In the genomic region with DNA sequence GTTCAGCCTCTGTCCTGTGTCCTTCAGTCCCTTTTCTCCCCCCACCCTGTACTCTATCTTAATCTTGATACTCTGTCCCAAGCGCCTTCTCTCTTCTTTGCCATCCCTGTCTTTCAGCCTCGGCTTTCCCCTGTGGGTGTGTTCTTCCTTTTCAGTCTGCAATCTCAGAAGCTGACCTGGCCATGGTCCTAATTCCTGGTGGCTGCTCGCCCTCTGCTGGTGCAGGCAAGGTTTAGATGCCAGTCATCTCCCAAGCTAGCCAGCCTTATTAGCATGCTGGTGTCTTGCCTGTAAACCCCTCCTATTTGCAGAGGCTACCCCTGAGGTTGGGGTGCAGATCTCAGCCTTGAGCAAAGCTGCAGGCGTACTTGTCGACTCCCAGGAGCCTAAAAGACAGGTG, we compare ENCODE assay signal across 8 mouse cellular contexts. TPM values are rescaled to one million over a fixed set of nuclear protein-coding genes. Genes with fewer than 3 reads are reported as not detected.
DNase-seq lines count a peak whose midpoint lies in the region; ATAC-seq and TF ChIP-seq lines count a peak whose summit lies in the region.

No protein-coding gene starts in this region.

- H3K79me2 ChIP-seq in myocyte (ENCODE audit: control insufficient read depth, insufficient read depth) = no peaks in the 10 kb centered on the region

- no peak overlapping the region for H3K27ac ChIP-seq in limb, embryonic 11.5 days (replicated peaks; ENCODE audit: low read depth, low read length)

- peak; percentile 85 for DNase-seq in 3T3-L1 (ENCODE audit: low read depth, low spot score)
- peak; percentile 77 to 91 for DNase-seq in adrenal gland, adult (ENCODE audit: inconsistent age in 2 of 2, low spot score in 1 of 2)
- DNase-seq in embryo, embryonic 11 days = peak; percentile 83
- peak; percentile 74 to 79 for DNase-seq in heart, adult 18-20 months
- DNase-seq in kidney, adult 8-10 months = peak; percentile 54 to 78
- DNase-seq in limb, embryonic 11.5 days (ENCODE audit: low spot score) = peak; percentile 83
- peak; percentile 81 for DNase-seq in testis, postnatal 10 days (ENCODE audit: low spot score)

- H3K9ac ChIP-seq in limb, embryonic 11.5 days (ENCODE audit: low read length) = no peak overlapping the region

- H3K4me1 ChIP-seq in limb, embryonic 11.5 days (ENCODE audit: control insufficient read depth, insufficient read depth, low read length) = peaks cover 4% of the 10 kb centered on the region; the same call in 1 of the 2 replicates

- TF ChIP-seq POLR2A in myocyte (IDR thresholded peaks at IDR 0.05; ENCODE audit: insufficient read length, low read depth) = no peak

- H3K27me3 ChIP-seq in limb, embryonic 11.5 days (ENCODE audit: control insufficient read depth, insufficient read depth, low read length) = no peaks in the 10 kb centered on the region
- peaks cover 17% of the 10 kb centered on the region for H3K27me3 ChIP-seq in myocyte (ENCODE audit: control insufficient read depth, insufficient read depth, insufficient read length)

- 0 out of 2 replicates have a peak, but pooled peaks have one; percentile 6 for ATAC-seq in limb, embryonic 11.5 days (ENCODE audit: insufficient number of reproducible peaks, low FRiP score, low TSS enrichment, low read depth)

- no peaks in the 10 kb centered on the region for H3K36me3 ChIP-seq in limb, embryonic 11.5 days (ENCODE audit: control insufficient read depth, insufficient read depth, low read length)
- H3K36me3 ChIP-seq in myocyte (ENCODE audit: control insufficient read depth, insufficient read depth) = no peaks in the 10 kb centered on the region

- H3K4me3 ChIP-seq in limb, embryonic 11.5 days (ENCODE audit: low read depth, low read length) = no peak overlapping the region
- H3K4me3 ChIP-seq in myocyte = no peak overlapping the region

- WGBS in limb, embryonic 11.5 days = 14% methylated on average over 5 of the region's 5 CpGs

- no peaks in the 10 kb centered on the region; the same call in 1 of the 2 replicates for H3K9me3 ChIP-seq in limb, embryonic 11.5 days (ENCODE audit: control insufficient read depth, low read length)

- no peak overlapping the region for H3K4me2 ChIP-seq in limb, embryonic 11.5 days (ENCODE audit: low read depth, severe bottlenecking)
- peak overlapping the region; percentile 35 for H3K4me2 ChIP-seq in myocyte (ENCODE audit: low read depth)

- H3ac ChIP-seq in myocyte (ENCODE audit: control insufficient read depth, insufficient read length) = no peak overlapping the region

TF ChIP-seq in myocyte, 11 proteins besides CTCF, POLR2A, EP300 and RAD21:
- TF ChIP-seq E2F4 (IDR thresholded peaks at IDR 0.05; ENCODE audit: insufficient read depth) = no peak
- no peak for TF ChIP-seq TCF12 (IDR thresholded peaks at IDR 0.05; ENCODE audit: insufficient read depth, poor library complexity, severe bottlenecking)
- no peak for TF ChIP-seq MYOD1 (IDR thresholded peaks at IDR 0.05; ENCODE audit: control insufficient read depth in 1 of 3, insufficient read length in 2 of 3, low read depth in 2 of 3)
- no peak for TF ChIP-seq TCF3 (IDR thresholded peaks at IDR 0.05; ENCODE audit: insufficient read length, low read depth)
- TF ChIP-seq MAX (IDR thresholded peaks at IDR 0.05; ENCODE audit: low read depth) = no peak
- TF ChIP-seq USF1 (IDR thresholded peaks at IDR 0.05; ENCODE audit: low read depth) = no peak
- TF ChIP-seq CEBPB (IDR thresholded peaks at IDR 0.05; ENCODE audit: insufficient read depth, poor library complexity, severe bottlenecking) = no peak
- TF ChIP-seq MYOG (IDR thresholded peaks at IDR 0.05; ENCODE audit: control insufficient read depth in 1 of 3, insufficient read depth in 1 of 3, insufficient read length in 2 of 3, low read depth in 2 of 3) = no peak
- no peak for TF ChIP-seq REST (IDR thresholded peaks at IDR 0.05; ENCODE audit: insufficient read depth, insufficient read length)
- no peak for TF ChIP-seq POLR2AphosphoS2 (IDR thresholded peaks at IDR 0.05; ENCODE audit: insufficient read length, low read depth)
- no peak for TF ChIP-seq SRF (IDR thresholded peaks at IDR 0.05; ENCODE audit: control insufficient read depth, insufficient read length, low read depth)

RNA-seq across cellular contexts. Expression of gene Ccdc155, which starts 6.3 kb away (rescaled TPM):
- under 1 TPM in 1 of 2 experiments, not detected in 1; 0.46 TPM for total RNA-seq in heart, adult 18-20 months (2021)
- 0.41 and 0.51 TPM in 2 replicates for polyA plus RNA-seq in limb, embryonic 11.5 days (2014; fragmentation: Nextera tagmentation; extraction: Ambion mirVana)
- polyA plus RNA-seq in myocyte (2012; fragmentation: generic; extraction: Trizol) = 2.2 TPM

RNA-seq across cellular contexts. Expression of gene Dkkl1, which starts 13.5 kb away (rescaled TPM):
- total RNA-seq in heart, adult 18-20 months (2021) = not detected
- polyA plus RNA-seq in limb, embryonic 11.5 days (2014; fragmentation: Nextera tagmentation; extraction: Ambion mirVana) = 0.51 and 0.60 TPM in 2 replicates
- 0.08 TPM for polyA plus RNA-seq in myocyte (2012; fragmentation: generic; extraction: Trizol)

RNA-seq across cellular contexts. Expression of gene Tead2, which starts 17.1 kb away (rescaled TPM):
- 1 to 10 TPM; 6.4 to 7.7 TPM for total RNA-seq in heart, adult 18-20 months (2021)
- 378 and 385 TPM in 2 replicates for polyA plus RNA-seq in limb, embryonic 11.5 days (2014; fragmentation: Nextera tagmentation; extraction: Ambion mirVana)
- 93.3 TPM for polyA plus RNA-seq in myocyte (2012; fragmentation: generic; extraction: Trizol)

RNA-seq across cellular contexts. Expression of gene Pth2, which starts 17.6 kb away (rescaled TPM):
- total RNA-seq in heart, adult 18-20 months (2021) = not detected
- polyA plus RNA-seq in limb, embryonic 11.5 days (2014; fragmentation: Nextera tagmentation; extraction: Ambion mirVana) = not detected in 2 replicates
- not detected for polyA plus RNA-seq in myocyte (2012; fragmentation: generic; extraction: Trizol)

RNA-seq across cellular contexts. Expression of gene Gfy, which starts 19.1 kb away (rescaled TPM):
- not detected for total RNA-seq in heart, adult 18-20 months (2021)
- not detected in 2 replicates for polyA plus RNA-seq in limb, embryonic 11.5 days (2014; fragmentation: Nextera tagmentation; extraction: Ambion mirVana)
- 0.04 TPM for polyA plus RNA-seq in myocyte (2012; fragmentation: generic; extraction: Trizol)
